Mouse (Mus musculus) MEL (cell line): ENCODE results near the gene St3gal2. TPM values are rescaled to one million over a fixed set of nuclear protein-coding genes. Genes with fewer than 3 reads are reported as not detected.

ENCODE experiments used
- DNase-seq: peaks from one replicate; pipeline ENCODE4 v3.0.0; 2011; ENCODE audit warnings: low read depth, low spot score
- H3K27ac ChIP-seq: 2 replicates; pipeline ENCODE4 v1.5.1; 2012; ENCODE audit warnings: low read depth, mild to moderate bottlenecking, control low read depth, low read length, moderate library complexity; ENCODE audit not compliant: control insufficient read depth
- H3K27me3 ChIP-seq, 2 experiments: fragments of 150-350 bp in 1 of 2; sonication (generic) in 1 of 2; 2 replicates each; pipeline ENCODE4 v1.6.1; 2012; ENCODE audit warnings: low read length in 2 of 2, mild to moderate bottlenecking in 2 of 2, improper control_type of control experiment in 1 of 2, moderate library complexity in 1 of 2; ENCODE audit not compliant: insufficient read depth in 2 of 2, control insufficient read depth in 1 of 2
- H3K36me3 ChIP-seq, 2 experiments: 2 replicates each; pipeline ENCODE4 v1.6.1; 2012 to 2014; ENCODE audit warnings: low read length in 2 of 2, improper control_type of control experiment in 1 of 2, inconsistent platforms in 1 of 2, mild to moderate bottlenecking in 1 of 2; ENCODE audit not compliant: insufficient read depth in 2 of 2, control insufficient read depth in 1 of 2
- H3K4me1 ChIP-seq, 2 experiments: fragments of 150-350 bp in 1 of 2; sonication (generic) in 1 of 2; 2 replicates each; pipeline ENCODE4 v1.6.1; 2012; ENCODE audit warnings: low read length in 2 of 2, improper control_type of control experiment in 1 of 2, mild to moderate bottlenecking in 1 of 2; ENCODE audit not compliant: insufficient read depth in 2 of 2, control insufficient read depth in 1 of 2
- H3K4me3 ChIP-seq, 2 experiments: fragments of 150-350 bp in 1 of 2; sonication (generic) in 1 of 2; 2 replicates each; pipeline ENCODE4 v1.5.1; 2012; ENCODE audit warnings: low read depth in 2 of 2, low read length in 2 of 2, mild to moderate bottlenecking in 2 of 2, moderate library complexity in 2 of 2, control low read depth in 1 of 2, improper control_type of control experiment in 1 of 2; ENCODE audit not compliant: control insufficient read depth in 1 of 2, insufficient read depth in 1 of 2
- H3K79me2 ChIP-seq: 2 replicates; pipeline ENCODE4 v1.6.1; 2012; ENCODE audit warnings: mild to moderate bottlenecking, low read length, moderate library complexity; ENCODE audit not compliant: control insufficient read depth, poor library complexity, insufficient read depth
- H3K9ac ChIP-seq: 2 replicates; pipeline ENCODE4 v1.6.1; 2012; ENCODE audit warnings: low read depth, mild to moderate bottlenecking, control low read depth, low read length, moderate library complexity; ENCODE audit not compliant: control insufficient read depth, poor library complexity, severe bottlenecking
- H3K9me3 ChIP-seq: fragments of 150-350 bp; sonication (generic); replicated peaks from 2 replicates; pipeline ENCODE4 v1.6.1; 2012; ENCODE audit warnings: mild to moderate bottlenecking, low read length, improper control_type of control experiment, moderate library complexity; ENCODE audit not compliant: insufficient read depth
- BHLHE40 ChIP-seq: IDR thresholded peaks from 2 replicates; pipeline ENCODE4 v1.6.1; 2012; ENCODE audit warnings: low read depth, mild to moderate bottlenecking, inconsistent platforms, low read length, improper control_type of control experiment, borderline replicate concordance
- GATA1 ChIP-seq: IDR thresholded peaks from 2 replicates; pipeline ENCODE4 v1.6.1; 2011; ENCODE audit warnings: low read depth, low read length, improper control_type of control experiment
- JUND ChIP-seq: IDR thresholded peaks from 2 replicates; pipeline ENCODE4 v1.6.1; 2011; ENCODE audit warnings: low read depth, mild to moderate bottlenecking, improper control_type of control experiment, low read length
- MAFK ChIP-seq: IDR thresholded peaks from 2 replicates; pipeline ENCODE4 v1.6.1; 2011; ENCODE audit warnings: low read depth, mild to moderate bottlenecking, low read length, improper control_type of control experiment, borderline replicate concordance
- MAX ChIP-seq: IDR thresholded peaks from 2 replicates; pipeline ENCODE4 v1.6.1; 2011; ENCODE audit warnings: low read length, improper control_type of control experiment
- MAZ ChIP-seq: IDR thresholded peaks from 2 replicates; pipeline ENCODE4 v1.6.1; 2012; ENCODE audit warnings: low read depth, mild to moderate bottlenecking, inconsistent platforms, low read length, improper control_type of control experiment
- MYC ChIP-seq: IDR thresholded peaks from 2 replicates; pipeline ENCODE4 v1.6.1; 2011; ENCODE audit warnings: low read depth, mild to moderate bottlenecking, low read length, improper control_type of control experiment, moderate library complexity
- NELFE ChIP-seq: IDR thresholded peaks from 2 replicates; pipeline ENCODE4 v1.6.1; 2011; ENCODE audit warnings: low read depth, low read length, improper control_type of control experiment
- POLR2AphosphoS2 ChIP-seq: IDR thresholded peaks from 2 replicates; pipeline ENCODE4 v1.6.1; 2011; ENCODE audit warnings: low read length, improper control_type of control experiment
- POLR2AphosphoS5 ChIP-seq: IDR thresholded peaks from 2 replicates; pipeline ENCODE4 v1.6.1; 2012; ENCODE audit warnings: low read depth, borderline replicate concordance, mild to moderate bottlenecking, inconsistent platforms, low read length, moderate library complexity, mixed read lengths
- RCOR1 ChIP-seq: IDR thresholded peaks from 2 replicates; pipeline ENCODE4 v1.6.1; 2012; ENCODE audit warnings: low read depth, mild to moderate bottlenecking, inconsistent platforms, low read length, improper control_type of control experiment
- SIN3A ChIP-seq: IDR thresholded peaks from 2 replicates; pipeline ENCODE4 v1.6.1; 2012; ENCODE audit warnings: low read length, improper control_type of control experiment, inconsistent platforms
- TCF12 ChIP-seq: IDR thresholded peaks from 2 replicates; pipeline ENCODE4 v1.6.1; 2014; ENCODE audit warnings: low read depth, mild to moderate bottlenecking, inconsistent platforms, low read length, improper control_type of control experiment, moderate library complexity
- UBTF ChIP-seq: IDR thresholded peaks from 2 replicates; pipeline ENCODE4 v1.6.1; 2012; ENCODE audit warnings: low read depth, mild to moderate bottlenecking, inconsistent platforms, low read length, improper control_type of control experiment, moderate library complexity, borderline replicate concordance; ENCODE audit not compliant: insufficient read depth
- USF1 ChIP-seq: IDR thresholded peaks from 2 replicates; pipeline ENCODE4 v1.6.1; 2014; ENCODE audit warnings: low read depth, mild to moderate bottlenecking, inconsistent platforms, low read length, improper control_type of control experiment, moderate library complexity
- ZC3H11A ChIP-seq: IDR thresholded peaks from 2 replicates; pipeline ENCODE4 v1.6.1; 2012; ENCODE audit warnings: low read depth, mild to moderate bottlenecking, inconsistent platforms, low read length, improper control_type of control experiment
- polyA plus RNA-seq, 2 experiments: library from polyadenylated mRNA; stranded (reverse) in 1 of 2; unstranded in 1 of 2; fragments of >175 nt in 1 of 2; fragments of >200 nt in 1 of 2; gene quantifications; 2 replicates each; pipeline versions ENCODE4 v1.2.1 to v1.2.4; 2012; ENCODE audit warnings: low replicate concordance in 2 of 2, low read depth in 1 of 2; ENCODE audit not compliant: insufficient read length in 2 of 2, insufficient read depth in 1 of 2, missing spikeins in 1 of 2
- total RNA-seq: library from RNA; depleted of rRNA; stranded (reverse); fragments of 300-350 nt; gene quantifications from 2 replicates; pipeline ENCODE4 v1.2.3, GENCODE M21; 2012

Gene St3gal2
- total and polyA plus RNA-seq, 3 experiments = 5.2 to 18.0 TPM; not detected in 1

DNA sequence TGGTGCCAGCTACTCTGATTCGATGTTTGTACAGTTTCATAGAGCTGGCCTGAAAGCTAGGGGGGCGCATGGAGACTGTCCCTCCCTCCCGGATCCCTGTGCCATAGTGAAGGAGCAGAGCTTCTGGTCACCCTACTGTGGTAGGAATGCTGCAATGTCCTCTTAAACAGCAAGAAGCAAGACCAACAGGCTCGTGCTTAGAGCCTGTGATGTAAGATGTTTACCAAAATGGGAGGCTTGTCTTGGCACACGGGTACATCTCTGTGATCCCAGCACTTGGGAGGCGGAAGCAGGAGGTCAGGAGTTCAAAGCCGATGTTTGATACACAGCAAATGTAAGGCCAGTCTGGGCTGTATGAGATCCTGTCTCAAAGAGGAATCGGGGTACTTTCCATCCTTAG, 46.9 kb downstream of the St3gal2 start:
- TF ChIP-seq ZC3H11A (no peak), BHLHE40 (no peak), NELFE (no peak), RCOR1 (no peak), POLR2AphosphoS5 (no peak), MAFK (no peak), UBTF (no peak), GATA1 (no peak), MAZ (no peak), MAX (no peak), MYC (no peak), TCF12 (no peak), JUND (no peak), SIN3A (no peak), POLR2AphosphoS2 (no peak), USF1 (no peak)
- no peak overlapping the region for H3K27ac ChIP-seq
- DNase-seq = no peak
- H3K4me3 ChIP-seq = no peak overlapping the region
- H3K9me3 ChIP-seq = no peaks in the 10 kb centered on the region
- peaks cover 0 to 15% of the 10 kb centered on the region in 2 experiments; a peak in 2 of 4 replicates for H3K36me3 ChIP-seq
- no peaks in the 10 kb centered on the region for H3K27me3 ChIP-seq
- peaks cover 4 to 18% of the 10 kb centered on the region in 2 experiments for H3K4me1 ChIP-seq
- no peak overlapping the region for H3K9ac ChIP-seq
- H3K79me2 ChIP-seq = no peaks in the 10 kb centered on the region

DNA sequence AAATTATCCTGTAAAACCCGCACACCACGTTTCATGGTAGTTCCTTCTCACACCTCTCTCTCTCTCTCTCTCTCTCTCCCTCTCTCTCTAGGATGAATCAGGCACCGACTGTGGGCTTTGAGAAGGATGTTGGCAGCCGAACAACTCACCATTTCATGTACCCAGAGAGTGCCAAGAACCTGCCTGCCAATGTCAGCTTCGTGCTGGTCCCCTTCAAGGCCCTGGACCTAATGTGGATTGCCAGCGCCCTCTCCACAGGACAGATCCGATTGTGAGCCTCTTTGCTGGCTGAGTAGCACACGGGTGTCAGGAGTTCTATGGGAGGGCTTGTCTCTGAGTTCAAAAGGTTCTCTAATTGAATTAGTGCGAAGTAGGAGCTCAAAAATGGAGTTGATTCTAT, 47.6 kb downstream of the St3gal2 start:
- Histone ChIP-seq H3K4me3 (no peak overlapping the region), H3K9ac (no peak overlapping the region), H3K36me3 (peaks cover 0 to 15% of the 10 kb centered on the region in 2 experiments; a peak in 2 of 4 replicates)

More for the DNA sequence above, 47.6 kb downstream of the St3gal2 start:
- TF ChIP-seq JUND = no peak
- no peak for DNase-seq
- Histone ChIP-seq H3K27me3 (no peaks in the 10 kb centered on the region), H3K79me2 (no peaks in the 10 kb centered on the region), H3K9me3 (no peaks in the 10 kb centered on the region), H3K4me1 (peaks cover 4 to 18% of the 10 kb centered on the region in 2 experiments), H3K27ac (no peak overlapping the region)
